Mouse (Mus musculus) cerebellum, adult 11 months (tissue): ENCODE results near the gene Srgap3.
"Not testable (repeated sequence)": the region's sequence is repeated elsewhere in the genome, so short reads cannot be mapped to it uniquely, and the experiment has no call there.

Experiments used
- DNase-seq: peaks from one replicate; pipeline ENCODE4 v3.0.0; 2022

Srgap3 gene

GRCm38 (mm10) chr6:112735054-112735453, 212.0 kb downstream of the Srgap3 start:
- DNase-seq = no peak

- DNase-seq = no peak
Observed at GRCm38 (mm10) chr6:112733942-112734341, 213.1 kb downstream of the Srgap3 start.

GRCm38 (mm10) chr6:112732434-112732833, 214.6 kb downstream of the Srgap3 start:
- DNase-seq = no peak

- no peak for DNase-seq
Observed at GRCm38 (mm10) chr6:112731386-112731785, 215.7 kb downstream of the Srgap3 start.

GRCm38 (mm10) chr6:112728760-112729422, 218.2 kb downstream of the Srgap3 start:
- DNase-seq = no peak

- no peak for DNase-seq
Observed at GRCm38 (mm10) chr6:112725468-112725867, 221.6 kb downstream of the Srgap3 start.

- DNase-seq = no peak
Observed at GRCm38 (mm10) chr6:112720409-112721080, 226.5 kb downstream of the Srgap3 start.

- no peak for DNase-seq
Observed at GRCm38 (mm10) chr6:112719983-112720382, 227.1 kb downstream of the Srgap3 start.

- DNase-seq = peak; percentile 40
Observed at GRCm38 (mm10) chr6:112717168-112717567, 229.9 kb downstream of the Srgap3 start.

- no peak for DNase-seq
Observed at GRCm38 (mm10) chr6:112713951-112714350, 233.1 kb downstream of the Srgap3 start.

GRCm38 (mm10) chr6:112702296-112702695, 244.8 kb downstream of the Srgap3 start:
- not testable (repeated sequence) for DNase-seq

- DNase-seq = peak; percentile 61
Observed at GRCm38 (mm10) chr6:112700392-112700791, 246.7 kb downstream of the Srgap3 start.

GRCm38 (mm10) chr6:112699115-112699514, 248.0 kb downstream of the Srgap3 start:
- DNase-seq = no peak

- DNase-seq = peak; percentile 71
Observed at GRCm38 (mm10) chr6:112696056-112696950, 250.8 kb downstream of the Srgap3 start, which contains the start of gene Rad18. Rad18 (minus strand) TSS chr6:112696686.

GRCm38 (mm10) chr6:112694492-112694891, 252.6 kb downstream of the Srgap3 start:
- DNase-seq = no peak

GRCm38 (mm10) chr6:112691523-112691922, 255.5 kb downstream of the Srgap3 start:
- no peak for DNase-seq

- DNase-seq = no peak
Observed at GRCm38 (mm10) chr6:112688033-112688432, 259.0 kb downstream of the Srgap3 start.

- DNase-seq = no peak
Observed at GRCm38 (mm10) chr6:112686485-112686884, 260.6 kb downstream of the Srgap3 start.

- no peak for DNase-seq
Observed at GRCm38 (mm10) chr6:112684065-112684464, 263.0 kb downstream of the Srgap3 start.
